In the genomic region with DNA sequence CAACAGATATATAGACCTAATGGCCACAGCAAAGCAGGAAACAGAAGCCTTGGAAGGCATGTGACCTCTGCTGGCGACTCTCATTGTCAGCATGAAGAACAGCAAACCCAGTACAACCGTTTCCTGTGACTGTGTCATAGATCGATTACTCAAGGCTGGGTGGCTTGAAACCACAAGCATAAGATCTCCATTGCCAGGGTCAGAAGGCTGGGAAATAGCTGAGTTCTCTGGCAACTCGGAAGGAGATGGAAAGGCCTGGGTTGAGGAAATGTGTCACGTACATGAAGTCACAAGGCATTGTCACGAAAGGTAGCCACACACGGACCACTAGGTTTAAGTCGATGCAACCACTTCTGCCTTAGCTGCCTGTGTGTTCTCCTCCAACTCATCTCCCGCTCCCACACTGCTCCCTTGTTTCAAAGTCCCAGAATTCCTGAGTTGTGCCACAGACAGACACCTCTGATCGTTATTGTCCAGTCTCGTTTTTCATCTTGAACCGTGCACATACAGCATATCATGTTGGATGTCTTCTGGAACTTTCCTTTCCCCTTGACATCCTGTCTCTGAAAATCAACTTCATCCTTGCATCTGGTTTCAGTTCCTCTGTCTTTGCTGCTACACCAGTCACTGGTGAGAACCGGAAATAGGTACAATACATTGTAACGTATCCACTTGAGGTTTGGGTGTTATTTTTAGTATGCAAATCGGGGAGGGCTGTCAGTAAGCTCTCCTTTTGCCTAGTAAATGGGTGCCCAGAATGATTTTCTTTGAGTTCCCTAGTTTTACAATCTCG, we compare ENCODE assay signal across 8 mouse cellular contexts. TPM values are rescaled to one million over a fixed set of nuclear protein-coding genes. Genes with fewer than 3 reads are reported as not detected.
DNase-seq lines count a peak whose midpoint lies in the region; ATAC-seq lines count a peak whose summit lies in the region.

No protein-coding gene starts in this region.

- no peaks in the 10 kb centered on the region for H3K9me3 ChIP-seq in kidney, embryonic 14.5 days (ENCODE audit: control insufficient read depth, low read length)
- H3K9me3 ChIP-seq in liver, embryonic 15.5 days (replicated peaks), result no peaks in the 10 kb centered on the region
- H3K9me3 ChIP-seq in stomach, embryonic 15.5 days, result no peaks in the 10 kb centered on the region

- no peaks in the 10 kb centered on the region for H3K36me3 ChIP-seq in kidney, embryonic 14.5 days (ENCODE audit: control insufficient read depth, insufficient read depth, low read length)
- H3K36me3 ChIP-seq in liver, embryonic 15.5 days (replicated peaks), result no peaks in the 10 kb centered on the region; the same call in 1 of the 2 replicates
- H3K36me3 ChIP-seq in stomach, embryonic 15.5 days, result no peaks in the 10 kb centered on the region

- no peak for ATAC-seq in kidney, embryonic 14.5 days (ENCODE audit: low FRiP score, low TSS enrichment)
- ATAC-seq in liver, embryonic 15.5 days (ENCODE audit: insufficient read depth), result 0 out of 2 replicates have a peak, but pooled peaks have one; percentile 19
- ATAC-seq in stomach, embryonic 15.5 days (ENCODE audit: insufficient read depth, low FRiP score, low read depth), result no peak

- no peak for DNase-seq in kidney, adult 11 months
- no peak for DNase-seq in layer of hippocampus, postnatal 25 days (ENCODE audit: extremely low spot score in 1 of 2, low spot score in 1 of 2)
- DNase-seq in frontal cortex, postnatal 36 days (ENCODE audit: low spot score in 2 of 2), result no peak
- DNase-seq in gastrocnemius, postnatal 10 days, result no peak

- no peak overlapping the region for H3K4me3 ChIP-seq in kidney, embryonic 14.5 days (ENCODE audit: low read length)
- H3K4me3 ChIP-seq in brown adipose tissue, adult 24 weeks (ENCODE audit: insufficient read depth, low read depth, low read length), result no peak overlapping the region
- H3K4me3 ChIP-seq in liver, embryonic 15.5 days (replicated peaks), result no peak overlapping the region
- H3K4me3 ChIP-seq in stomach, embryonic 15.5 days (replicated peaks), result no peak overlapping the region

- no peaks in the 10 kb centered on the region for H3K27me3 ChIP-seq in kidney, embryonic 14.5 days (ENCODE audit: control insufficient read depth, insufficient read depth, low read length)
- no peaks in the 10 kb centered on the region for H3K27me3 ChIP-seq in liver, embryonic 15.5 days
- no peaks in the 10 kb centered on the region for H3K27me3 ChIP-seq in stomach, embryonic 15.5 days (replicated peaks)

- H3K9ac ChIP-seq in kidney, embryonic 14.5 days (ENCODE audit: low read depth, low read length), result no peak overlapping the region
- H3K9ac ChIP-seq in liver, embryonic 15.5 days, result no peak overlapping the region
- no peak overlapping the region for H3K9ac ChIP-seq in stomach, embryonic 15.5 days

- WGBS in kidney, embryonic 14.5 days, result 70% methylated on average over 16 of the region's 16 CpGs
- 17% methylated on average over 16 of the region's 16 CpGs for WGBS in liver, embryonic 15.5 days (ENCODE audit: insufficient replicate concordance)
- WGBS in stomach, embryonic 15.5 days, result 70% methylated on average over 16 of the region's 16 CpGs

- H3K27ac ChIP-seq in kidney, embryonic 14.5 days (ENCODE audit: low read depth, low read length), result peak overlapping the region; percentile 51; the same call in 1 of the 2 replicates
- H3K27ac ChIP-seq in brown adipose tissue, adult 24 weeks (replicated peaks; ENCODE audit: low read depth, low read length), result peak overlapping the region; percentile 73
- H3K27ac ChIP-seq in liver, embryonic 15.5 days (replicated peaks), result peak overlapping the region; percentile 73
- H3K27ac ChIP-seq in stomach, embryonic 15.5 days, result peak overlapping the region; percentile 54; the same call in 1 of the 2 replicates

- H3K4me2 ChIP-seq in kidney, embryonic 14.5 days (replicated peaks; ENCODE audit: low read depth, low read length), result no peak overlapping the region
- H3K4me2 ChIP-seq in liver, embryonic 15.5 days, result peak overlapping the region; percentile 46
- no peak overlapping the region for H3K4me2 ChIP-seq in stomach, embryonic 15.5 days

- peaks cover 14% of the 10 kb centered on the region for H3K4me1 ChIP-seq in kidney, embryonic 14.5 days (ENCODE audit: control insufficient read depth, insufficient read depth, low read length)
- H3K4me1 ChIP-seq in brown adipose tissue, adult 24 weeks (ENCODE audit: control insufficient read depth, insufficient read depth, insufficient read length, low read length), result peaks cover 13% of the 10 kb centered on the region
- H3K4me1 ChIP-seq in liver, embryonic 15.5 days (replicated peaks), result peaks cover 57% of the 10 kb centered on the region
- H3K4me1 ChIP-seq in stomach, embryonic 15.5 days, result peaks cover 2% of the 10 kb centered on the region; the same call in 1 of the 2 replicates

RNA-seq across cellular contexts. Expression of gene Ggta1, which starts 32.7 kb away (rescaled TPM):
- 10.3 and 21.5 TPM in 2 replicates for polyA plus RNA-seq in kidney, embryonic 14.5 days (2014; fragmentation: Nextera tagmentation; extraction: Ambion mirVana)
- 8.8 and 14.5 TPM in 2 replicates for polyA plus RNA-seq in brown adipose tissue, adult 24 weeks (2012; ENCODE audit: insufficient read depth, insufficient read length, missing spikeins)
- polyA plus RNA-seq in liver, embryonic 15.5 days (2015; fragmentation: Nextera tagmentation; extraction: Ambion mirVana), result 9.0 and 9.1 TPM in 2 replicates
- 26.7 and 28.6 TPM in 2 replicates for polyA plus RNA-seq in stomach, embryonic 15.5 days (2015; fragmentation: Nextera tagmentation; extraction: Ambion mirVana)
- total RNA-seq in layer of hippocampus, postnatal 25 days (2021), result 1 to 10 TPM; 2.0 to 3.9 TPM
- 10 to 100 TPM; 13.2 to 17.0 TPM for total RNA-seq in gastrocnemius, postnatal 10 days (2021)
